Mouse (Mus musculus) limb, embryonic 11.5 days (tissue): ENCODE measurements around the gene Olfr656. TPM values are rescaled to one million over a fixed set of nuclear protein-coding genes. Genes with fewer than 3 reads are reported as not detected.

Experiments used
- ATAC-seq: fragments of 200-750 bp; cut with Nextera tagmentation; 2 replicates; pipeline ENCODE4 v1.8.0; 2017; ENCODE audit warnings: low read depth; ENCODE audit not compliant: insufficient number of reproducible peaks, low FRiP score, low TSS enrichment
- DNase-seq: peaks from one replicate; pipeline ENCODE4 v3.0.0-alpha.2; 2015; ENCODE audit warnings: low spot score
- H3K27ac ChIP-seq: fragments of 300-500 bp; sonication (generic); replicated peaks from 2 replicates; pipeline ENCODE4 v1.5.1; 2014; ENCODE audit warnings: low read depth, mild to moderate bottlenecking, low read length
- H3K27me3 ChIP-seq: fragments of 300-500 bp; sonication (generic); 2 replicates; pipeline ENCODE4 v1.6.1; 2014; ENCODE audit warnings: mild to moderate bottlenecking, low read length, mixed read lengths; ENCODE audit not compliant: control insufficient read depth, insufficient read depth
- H3K36me3 ChIP-seq: fragments of 300-500 bp; sonication (generic); 2 replicates; pipeline ENCODE4 v1.6.1; 2014; ENCODE audit warnings: mild to moderate bottlenecking, low read length, moderate library complexity, mixed read lengths; ENCODE audit not compliant: control insufficient read depth, insufficient read depth
- H3K4me1 ChIP-seq: fragments of 300-500 bp; sonication (generic); 2 replicates; pipeline ENCODE4 v1.6.1; 2014; ENCODE audit warnings: low read length, mixed read lengths; ENCODE audit not compliant: control insufficient read depth, insufficient read depth
- H3K4me2 ChIP-seq: fragments of 300-500 bp; sonication (generic); 2 replicates; pipeline ENCODE4 v1.6.1; 2014; ENCODE audit warnings: low read depth, mild to moderate bottlenecking, moderate library complexity; ENCODE audit not compliant: severe bottlenecking
- H3K4me3 ChIP-seq: fragments of 300-500 bp; sonication (generic); 2 replicates; pipeline ENCODE4 v1.5.1; 2014; ENCODE audit warnings: low read depth, low read length
- H3K9ac ChIP-seq: fragments of 300-500 bp; sonication (generic); 2 replicates; pipeline ENCODE4 v1.6.1; 2014; ENCODE audit warnings: mild to moderate bottlenecking, low read length
- H3K9me3 ChIP-seq: fragments of 300-500 bp; sonication (generic); 2 replicates; pipeline ENCODE4 v1.6.1; 2016; ENCODE audit warnings: low read length; ENCODE audit not compliant: control insufficient read depth
- WGBS: fragments of 180-500 bp; shearing (Covaris S2); extraction: QIAGEN DNeasy Blood & Tissue Kit; methylation state at CpG from one replicate; pipeline ENCODE4 v1.1.7; 2014; 5-methylcytosine and 5-hydroxymethylcytosine counted together
- polyA plus RNA-seq: library from polyadenylated mRNA; unstranded; fragments of >200 nt; fragmentation: Nextera tagmentation; extraction: Ambion mirVana; gene quantifications from 2 replicates; pipeline ENCODE4 v1.2.1, GENCODE M21; 2014

The Olfr656 gene
- polyA plus RNA-seq, 1 experiment from 2014 or later: not detected

DNA sequence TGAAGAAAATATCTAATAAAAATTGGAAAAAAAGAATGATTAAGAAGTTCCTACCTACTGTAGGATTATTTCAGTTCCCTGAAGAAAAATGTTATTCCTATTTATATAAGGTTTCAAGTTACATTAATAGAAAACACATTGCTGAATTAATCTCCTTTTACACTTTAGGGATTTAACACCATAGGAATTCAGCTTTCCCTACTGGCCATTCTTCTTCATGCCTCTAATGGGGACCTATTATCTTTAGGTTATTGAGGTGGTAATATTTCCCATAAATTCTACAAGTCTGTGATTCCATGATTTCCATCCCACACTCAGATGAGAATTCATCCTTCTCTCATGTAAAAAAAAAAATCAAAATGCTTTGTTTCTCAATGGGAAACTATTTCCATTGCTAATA is 10.7 kb downstream of the Olfr656 start, which contains the start of gene Olfr657:
TSS of gene Olfr657 (plus strand) at position 301 of the 400 bp plus-strand sequence.
- H3K27me3 ChIP-seq: no peaks in the 10 kb centered on the region
- no peak within 1 kb of the TSS for H3K4me3 ChIP-seq
- no peaks in the 10 kb centered on the region for H3K36me3 ChIP-seq
- H3K9ac ChIP-seq: no peak within 1 kb of the TSS
- ATAC-seq: no peak
- H3K4me2 ChIP-seq: no peak within 1 kb of the TSS
- H3K27ac ChIP-seq: no peak within 1 kb of the TSS
- no peaks in the 10 kb centered on the region for H3K4me1 ChIP-seq
- no peaks in the 10 kb centered on the region for H3K9me3 ChIP-seq
- no peak for DNase-seq

- Histone ChIP-seq H3K9me3 (no peaks in the 10 kb centered on the region), H3K4me2 (peak within 1 kb of the TSS; percentile 42), H3K27me3 (no peaks in the 10 kb centered on the region), H3K4me3 (no peak within 1 kb of the TSS), H3K4me1 (no peaks in the 10 kb centered on the region), H3K9ac (no peak within 1 kb of the TSS), H3K36me3 (no peaks in the 10 kb centered on the region), H3K27ac (no peak within 1 kb of the TSS)
- ATAC-seq: peak; percentile 82
- DNase-seq: peak; percentile 76
- 27% methylated on average over 22 of the region's 22 CpGs for WGBS
These were observed 33.2 kb downstream of the Olfr656 start, which contains the start of gene Olfr658 for GRCm38 (mm10) chr7:104646841-104647482. Gene Olfr658 (minus strand): TSS chr7:104647305.

DNA sequence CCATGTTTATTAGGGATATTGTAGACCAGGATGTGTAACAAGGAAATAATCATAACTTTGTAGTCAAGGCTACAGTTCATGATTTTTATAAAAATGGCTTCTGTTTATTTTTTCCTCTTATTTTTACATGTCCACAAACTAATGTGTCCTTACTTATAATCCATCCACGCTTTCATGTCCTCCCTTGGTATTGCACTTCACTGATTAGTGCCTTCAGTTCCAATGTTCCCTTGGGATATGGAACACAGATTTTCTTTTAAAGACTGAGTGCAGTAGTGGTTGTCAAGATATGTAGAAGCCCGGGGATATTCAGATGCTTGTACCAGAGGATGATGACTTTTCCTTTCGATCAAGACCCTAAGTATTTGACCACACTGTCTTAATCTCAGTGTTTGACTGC is 52.7 kb downstream of the Olfr656 start, which contains the start of gene Olfr659:
TSS of gene Olfr659 (plus strand) at position 301 of the 400 bp plus-strand sequence.
- no peak for ATAC-seq
- WGBS: 90% methylated on average over 3 of the region's 3 CpGs
- H3K4me3 ChIP-seq: no peak within 1 kb of the TSS
- H3K4me2 ChIP-seq: no peak within 1 kb of the TSS
- H3K36me3 ChIP-seq: no peaks in the 10 kb centered on the region
- H3K9me3 ChIP-seq: no peaks in the 10 kb centered on the region
- H3K9ac ChIP-seq: no peak within 1 kb of the TSS
- no peak for DNase-seq
- no peaks in the 10 kb centered on the region for H3K4me1 ChIP-seq
- no peak within 1 kb of the TSS for H3K27ac ChIP-seq
- no peaks in the 10 kb centered on the region for H3K27me3 ChIP-seq

Other genes starting within 250 kb of the Olfr656 start
- not detected in 2 replicates for gene Trim30b, start 244.1 kb upstream of the Olfr656 start, polyA plus RNA-seq
- gene Trim30c, start 213.1 kb upstream of the Olfr656 start, polyA plus RNA-seq: not detected in 2 replicates
- gene Trim30a, start 148.8 kb upstream of the Olfr656 start, polyA plus RNA-seq: 0.51 and 0.61 TPM in 2 replicates
- 0.08 TPM in 1 of 2 replicates, not detected in the other for gene Trim30d, start 106.1 kb upstream of the Olfr656 start, polyA plus RNA-seq
- gene Olfr651, start 63.8 kb upstream of the Olfr656 start, polyA plus RNA-seq: not detected in 2 replicates
- gene Olfr652, start 53.1 kb upstream of the Olfr656 start, polyA plus RNA-seq: not detected in 2 replicates
- not detected in 2 replicates for gene Olfr653, start 36.6 kb upstream of the Olfr656 start, polyA plus RNA-seq
- gene Olfr654, start 26.9 kb upstream of the Olfr656 start, polyA plus RNA-seq: not detected in 2 replicates
- not detected in 2 replicates for gene Olfr655, start 12.2 kb upstream of the Olfr656 start, polyA plus RNA-seq
- gene Olfr657, start 10.8 kb downstream of the Olfr656 start, polyA plus RNA-seq: not detected in 2 replicates
- gene Olfr658, start 33.4 kb downstream of the Olfr656 start, polyA plus RNA-seq: not detected in 2 replicates
- gene Olfr659, start 52.8 kb downstream of the Olfr656 start, polyA plus RNA-seq: not detected in 2 replicates
- gene Olfr661, start 72.5 kb downstream of the Olfr656 start, polyA plus RNA-seq: not detected in 2 replicates
- gene Usp17le, start 163.5 kb downstream of the Olfr656 start, polyA plus RNA-seq: not detected in 2 replicates
- gene Usp17lb, start 228.6 kb downstream of the Olfr656 start, polyA plus RNA-seq: not detected in 2 replicates
- gene Usp17la, start 243.1 kb downstream of the Olfr656 start, polyA plus RNA-seq: not detected in 2 replicates